Mouse (Mus musculus) retina, adult 2 months (tissue): ENCODE measurements around the gene Mycn.

Source experiments
- DNase-seq: peaks from one replicate; pipeline ENCODE4 v3.0.0-alpha.2; 2012; ENCODE audit warnings: low read depth, low spot score

Mycn gene

DNA sequence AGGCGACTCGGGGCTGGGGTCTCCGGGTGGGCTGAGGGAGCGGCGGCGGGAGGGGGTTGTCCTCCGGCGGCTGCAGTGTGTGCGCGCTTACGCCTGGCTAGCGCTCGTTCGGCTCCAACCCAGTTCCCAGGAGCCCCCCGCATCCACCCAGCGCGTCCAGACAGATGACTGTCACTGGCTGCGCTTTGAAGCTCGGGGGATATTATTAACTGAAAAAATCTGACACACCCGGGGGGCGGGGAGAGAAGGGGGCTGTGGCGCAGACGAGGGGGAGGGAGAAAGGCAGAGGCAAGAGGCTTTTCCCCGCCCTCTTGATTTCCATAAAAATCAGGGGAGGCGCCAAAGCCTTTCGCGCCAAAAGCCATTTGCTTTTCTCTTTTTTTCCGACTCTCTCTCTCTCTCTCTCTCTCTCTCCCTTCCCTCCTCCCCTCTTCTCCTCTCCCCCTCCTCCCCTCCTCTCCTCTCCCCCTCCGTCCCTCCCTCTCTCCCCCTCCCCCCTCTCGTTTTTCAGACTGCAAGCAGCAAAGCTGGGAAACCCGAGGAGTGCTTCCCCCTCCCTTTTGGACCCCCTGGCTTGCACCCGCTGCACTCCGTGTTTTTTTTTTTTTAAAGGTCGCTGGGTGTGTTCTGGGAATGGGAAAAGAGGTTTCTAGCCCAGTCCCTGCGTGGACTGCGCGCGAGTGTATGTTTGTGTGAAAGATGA lies at the start of gene Mycn:
TSS of gene Mycn (minus strand) at position 254 of the 703 bp plus-strand sequence.
- DNase-seq = no peak

DNA sequence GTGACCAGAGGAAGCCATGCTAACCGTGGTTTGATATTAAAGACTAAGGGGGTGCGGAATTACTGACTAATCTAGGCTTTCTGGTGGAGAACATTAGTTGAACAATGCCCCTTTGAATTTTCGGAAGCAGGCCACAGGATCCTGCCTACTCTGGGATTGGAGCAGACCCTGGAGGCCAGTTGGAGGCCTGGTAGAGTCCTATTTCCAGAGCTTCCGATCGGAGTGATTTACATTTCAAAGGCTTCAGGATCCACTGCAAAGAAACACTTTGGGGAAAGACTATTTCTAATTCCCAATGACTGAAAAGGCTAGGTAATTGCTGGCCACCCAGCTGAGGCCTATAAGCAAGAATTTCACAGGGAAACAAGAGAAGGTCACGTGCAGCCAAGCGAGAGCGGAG lies 45.7 kb upstream of the Mycn start:
- no peak for DNase-seq

DNA sequence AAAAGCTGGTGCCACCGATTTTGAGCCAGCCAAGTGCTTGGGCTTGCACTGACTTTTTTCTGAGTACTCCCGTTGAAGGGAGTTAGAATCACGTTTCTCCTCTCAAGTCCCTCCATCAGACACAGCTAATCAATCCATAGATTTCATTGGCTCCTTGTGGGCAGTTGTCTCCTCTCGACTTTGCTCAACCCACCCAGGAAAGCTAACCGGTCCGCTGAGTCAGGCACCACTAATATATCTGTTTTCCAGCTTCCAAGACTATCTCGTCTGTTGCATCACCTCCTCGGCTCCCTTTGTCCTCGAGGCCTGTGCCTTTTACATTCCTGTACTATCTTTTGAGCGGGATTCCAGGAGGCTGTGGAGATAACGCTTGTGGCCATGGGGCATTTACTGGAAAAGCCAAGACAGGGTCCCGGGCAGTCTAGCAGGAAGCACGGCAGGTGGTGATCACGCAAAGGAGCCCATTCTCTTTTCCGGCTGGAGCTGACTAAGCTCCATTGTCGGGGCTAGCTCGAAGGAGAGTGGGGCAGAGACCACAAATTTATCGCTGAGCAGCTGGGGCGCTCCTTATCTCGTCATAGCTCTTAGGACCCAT lies 45.0 kb upstream of the Mycn start:
- no peak for DNase-seq

DNA sequence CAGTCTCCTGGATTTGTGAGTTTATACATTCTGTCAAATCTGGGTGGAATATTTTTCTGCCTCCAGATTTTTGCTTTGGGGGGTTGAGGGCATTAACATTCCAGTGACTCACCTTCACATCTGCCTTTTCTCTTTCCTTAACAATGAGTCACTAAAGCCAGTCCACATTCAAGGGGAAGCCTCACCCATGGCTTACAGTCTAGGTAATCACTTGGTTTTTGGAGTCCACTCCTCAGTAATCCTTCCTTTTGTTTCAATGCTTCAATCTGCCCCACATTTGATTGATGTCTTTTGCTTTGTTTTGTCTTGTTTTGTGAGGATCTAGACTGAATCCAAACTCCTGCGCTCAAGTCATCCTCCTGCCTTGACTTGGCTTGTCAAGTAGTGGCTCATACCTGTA lies 41.3 kb upstream of the Mycn start:
- no peak for DNase-seq

DNA sequence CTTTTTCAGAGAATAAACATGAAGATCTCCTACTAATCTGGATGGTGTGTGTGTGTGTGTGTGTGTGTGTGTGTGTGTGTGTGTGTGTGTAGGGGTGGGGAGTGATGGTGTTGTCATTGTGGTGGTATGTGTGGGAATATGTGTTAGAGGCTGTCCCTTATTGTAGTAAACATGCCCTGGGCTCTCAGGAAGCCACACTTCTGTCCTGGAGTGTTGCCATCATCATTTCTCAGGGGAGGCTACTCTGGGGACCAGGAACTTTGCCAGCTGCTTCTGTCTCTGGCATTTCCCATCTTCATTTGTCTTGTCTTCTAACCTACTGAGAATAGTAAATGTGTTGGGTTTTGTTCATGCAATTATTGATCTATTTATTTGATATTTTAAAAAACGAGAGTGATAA lies 33.7 kb upstream of the Mycn start:
- no peak for DNase-seq

DNA sequence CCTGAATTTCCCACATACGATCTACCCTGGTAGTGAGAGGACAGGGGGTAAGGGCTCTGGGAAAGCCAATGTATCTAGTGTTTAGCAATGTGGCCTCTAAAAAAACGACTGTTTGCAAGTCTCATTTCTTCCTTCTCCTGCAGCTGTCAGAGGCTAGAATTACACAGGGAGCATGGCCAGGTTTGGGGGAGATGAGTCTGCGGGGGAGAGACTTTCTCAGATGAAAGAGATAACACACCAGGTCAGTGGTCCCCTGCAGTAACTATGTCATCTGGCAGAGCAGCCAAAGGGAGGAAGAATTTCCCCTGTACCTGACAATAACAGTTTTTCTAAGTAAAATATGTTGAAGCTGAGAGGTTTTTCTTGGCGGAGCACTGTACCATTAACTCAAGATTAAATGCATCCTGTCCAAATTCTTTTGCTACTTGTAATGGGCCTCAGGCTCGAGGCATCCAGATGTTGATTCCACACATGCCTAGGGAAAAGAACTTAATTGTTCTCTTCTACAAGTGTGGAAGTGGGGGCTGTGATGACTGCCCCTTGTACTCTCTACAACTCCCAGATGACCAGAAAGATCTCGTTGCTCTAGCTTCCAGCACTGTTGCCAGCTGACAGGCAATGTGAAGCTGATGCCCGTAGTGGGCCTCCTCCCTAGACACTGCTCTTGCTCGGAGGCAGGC lies 31.2 kb upstream of the Mycn start:
- no peak for DNase-seq

DNA sequence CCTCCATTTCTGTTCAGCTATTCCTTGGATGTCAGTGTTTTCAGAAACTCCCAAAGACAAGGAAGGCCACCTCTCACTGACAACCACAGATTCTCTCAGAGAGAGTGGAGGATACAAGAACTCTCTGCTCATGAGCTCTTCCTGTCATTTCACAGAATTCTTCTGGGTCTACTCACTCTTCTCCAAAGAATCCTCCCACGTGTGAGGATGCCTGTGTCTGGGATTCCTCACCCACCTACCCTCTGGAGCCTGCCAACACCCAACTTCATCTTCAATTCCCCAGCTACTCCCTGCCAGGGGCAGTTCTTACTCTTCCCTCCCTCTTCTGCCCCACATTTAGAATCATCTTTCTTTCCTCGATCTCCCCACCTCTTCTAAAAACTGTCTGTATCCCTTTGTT lies 26.2 kb upstream of the Mycn start:
- DNase-seq = no peak

DNA sequence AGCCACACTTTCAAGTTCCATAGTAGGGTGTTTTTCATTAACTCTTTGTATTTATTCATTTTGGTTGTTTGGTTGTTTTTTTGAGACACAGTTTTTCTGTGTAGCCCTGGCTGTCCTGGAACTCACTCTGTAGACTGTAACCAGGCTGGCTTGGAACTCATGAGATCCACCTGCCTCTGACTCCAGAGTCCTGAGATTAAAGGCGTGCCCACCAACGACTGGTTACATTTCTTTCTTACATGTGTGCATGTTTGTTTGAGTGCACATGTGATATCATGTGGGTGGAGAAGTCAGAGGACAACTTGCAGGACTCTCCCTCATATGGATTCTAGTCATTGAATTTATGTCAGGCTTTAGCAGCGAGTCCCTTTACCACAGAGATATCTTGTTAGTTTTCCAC lies 23.1 kb upstream of the Mycn start:
- no peak for DNase-seq

DNA sequence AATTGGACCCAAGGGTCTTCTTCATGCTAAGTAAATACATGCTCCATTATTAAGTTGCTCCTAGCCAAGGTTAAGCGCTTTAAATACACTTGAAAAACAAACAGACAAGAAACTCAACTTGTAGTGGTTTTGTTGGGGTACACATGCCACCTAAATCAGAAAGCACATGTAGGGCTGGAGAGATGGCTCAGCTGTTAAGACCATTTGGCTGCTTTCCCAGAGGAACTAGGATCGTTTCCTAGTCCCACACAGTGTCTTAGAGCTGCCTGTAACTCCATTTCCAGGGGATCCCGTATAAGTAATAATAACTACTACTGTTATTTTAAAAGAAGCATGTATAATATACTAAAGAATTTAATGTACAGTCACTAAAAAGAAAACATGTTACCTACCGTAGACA lies 5.9 kb upstream of the Mycn start:
- no peak for DNase-seq

DNA sequence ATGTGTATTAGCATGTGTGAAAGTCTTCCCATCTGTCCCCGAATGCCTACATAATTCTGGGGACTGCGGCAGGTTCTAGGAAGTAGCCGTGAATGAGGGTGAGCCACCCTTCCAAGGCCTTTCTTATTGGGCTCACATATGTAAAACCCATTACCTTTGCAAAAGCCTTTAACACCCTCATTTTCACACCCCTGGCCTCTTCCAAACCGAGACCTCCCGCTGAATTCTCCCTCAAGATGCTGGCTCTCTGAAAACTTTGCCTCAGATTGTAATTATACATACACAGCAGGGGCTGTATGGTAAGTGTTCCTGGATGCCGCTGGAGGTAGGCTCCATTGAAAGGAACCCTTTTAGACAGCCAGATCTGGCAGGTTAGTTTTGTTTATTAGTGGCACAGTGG lies 1.6 kb upstream of the Mycn start:
- no peak for DNase-seq

DNA sequence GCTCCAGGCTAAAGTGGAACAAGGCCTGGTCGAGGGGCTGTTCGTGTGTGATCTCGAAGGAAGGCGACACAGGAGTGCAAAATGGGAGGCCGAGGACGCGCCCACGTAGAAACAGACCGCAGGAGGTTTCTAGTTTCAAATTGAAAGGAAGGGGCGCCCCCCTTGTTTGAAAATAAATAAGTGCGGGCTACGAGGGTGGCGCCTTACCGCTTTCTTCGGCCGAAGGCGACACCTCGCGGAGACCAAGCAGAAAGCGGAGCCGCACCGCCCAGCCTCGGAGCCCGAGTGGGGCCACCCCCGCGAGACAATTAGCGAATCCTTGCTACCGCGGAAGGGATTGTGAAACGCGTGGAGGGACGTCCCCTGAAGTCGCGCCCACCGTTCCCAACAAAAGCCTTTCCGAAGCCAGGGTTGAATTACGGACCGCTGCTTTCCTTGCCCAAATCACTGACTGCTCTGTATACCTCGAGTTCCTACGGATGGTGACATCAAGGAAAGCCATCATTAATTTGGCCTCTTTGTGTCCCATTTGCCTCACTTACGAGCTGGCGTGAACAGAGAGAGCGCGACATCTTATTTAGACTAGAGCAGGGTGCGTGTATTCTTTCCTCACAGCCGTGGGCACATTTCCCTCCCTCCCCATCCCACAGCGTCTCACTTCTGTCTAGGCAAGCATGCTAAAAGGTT lies 793 bp upstream of the Mycn start:
- no peak for DNase-seq

DNA sequence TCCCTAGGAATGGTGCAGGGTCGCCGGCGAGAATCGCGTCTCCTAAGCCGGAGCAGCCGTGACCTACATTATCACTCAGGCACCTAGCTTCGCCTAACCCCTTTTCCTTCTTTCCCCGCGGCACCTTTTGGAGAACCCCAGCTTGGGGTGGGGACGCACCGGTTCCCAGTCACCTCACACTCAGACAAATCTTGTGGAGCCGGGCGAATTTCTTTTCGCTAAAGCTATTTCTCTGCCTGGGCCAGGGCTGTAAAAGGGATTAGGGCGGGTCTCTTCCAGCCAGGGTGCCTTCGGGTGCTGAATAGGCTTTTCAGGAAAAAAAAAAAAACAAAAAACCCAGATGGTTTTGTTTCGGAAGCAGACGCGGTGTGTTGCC lies 597 bp downstream of the Mycn start:
- no peak for DNase-seq

DNA sequence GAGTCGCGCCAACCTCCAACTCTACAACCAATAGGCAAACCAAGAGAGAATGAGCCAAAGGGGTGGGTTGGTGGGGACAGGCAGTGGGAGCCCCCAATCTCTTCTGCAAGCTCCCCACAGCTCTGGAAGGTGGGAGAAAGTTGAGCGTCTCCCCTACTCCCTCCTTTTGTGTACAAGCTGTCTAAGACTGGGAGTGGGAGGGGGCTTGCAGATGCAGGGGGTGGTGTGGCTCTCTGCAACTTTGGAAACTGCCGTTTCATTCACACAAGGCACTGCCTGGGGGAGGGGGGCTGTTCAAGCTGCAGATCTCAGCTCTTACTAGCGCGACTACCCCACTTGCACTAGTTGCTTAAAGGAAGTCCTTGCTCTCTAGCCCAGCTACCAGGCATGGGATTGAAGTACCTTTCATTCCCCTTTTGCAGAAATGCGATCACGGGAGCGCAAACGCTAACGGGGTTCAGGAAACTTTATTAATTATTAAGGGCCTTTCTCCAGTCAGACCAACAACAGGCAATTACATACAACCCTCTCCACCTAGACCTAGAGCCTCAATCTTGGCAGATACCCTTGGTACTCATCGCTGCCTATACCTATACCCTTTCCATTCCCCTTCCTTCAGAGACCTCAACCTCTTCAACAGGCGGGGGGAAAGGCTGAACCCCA lies 1.1 kb downstream of the Mycn start:
- no peak for DNase-seq

DNA sequence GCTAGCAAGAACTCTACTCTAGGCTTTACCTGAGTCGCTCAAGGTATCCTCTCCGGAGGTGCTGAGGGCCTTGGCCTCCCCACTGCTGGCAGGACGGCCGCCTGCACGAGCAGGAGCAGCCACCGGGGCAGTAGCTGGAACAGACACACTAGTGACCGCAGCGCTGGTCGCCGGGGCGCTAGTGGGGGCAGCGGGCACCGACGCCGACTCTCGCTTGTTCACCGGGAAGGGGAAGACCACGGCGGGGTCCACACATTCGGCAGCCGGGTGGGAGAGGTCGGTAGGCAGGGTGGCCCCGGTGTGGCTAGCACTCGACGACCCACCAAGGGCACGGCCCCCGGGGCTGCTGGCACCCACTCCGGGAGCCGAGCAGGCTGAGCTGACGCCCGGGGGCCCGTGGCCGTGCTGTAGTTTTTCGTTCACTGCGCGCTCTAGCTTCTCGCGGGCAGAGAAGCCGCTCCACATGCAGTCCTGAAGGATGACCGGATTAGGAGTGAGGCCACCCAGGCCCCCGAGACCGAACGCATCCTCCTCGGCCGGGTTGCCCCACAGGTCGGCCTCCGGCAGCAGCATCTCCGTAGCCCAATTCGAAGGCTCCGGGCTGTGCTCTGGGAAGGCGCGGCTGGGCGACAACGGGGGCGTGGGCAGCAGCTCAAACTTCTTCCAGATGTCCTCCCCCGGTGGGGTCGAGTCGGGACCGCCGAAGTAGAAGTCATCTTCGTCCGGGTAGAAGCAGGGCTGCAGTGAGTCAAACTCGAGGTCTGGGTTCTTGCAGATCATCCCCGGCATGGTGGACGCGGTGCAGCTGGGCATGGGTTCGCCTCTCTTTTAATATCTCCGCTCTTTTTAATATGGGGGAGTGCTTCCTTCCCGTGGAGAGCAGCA lies 1.9 kb downstream of the Mycn start:
- no peak for DNase-seq

DNA sequence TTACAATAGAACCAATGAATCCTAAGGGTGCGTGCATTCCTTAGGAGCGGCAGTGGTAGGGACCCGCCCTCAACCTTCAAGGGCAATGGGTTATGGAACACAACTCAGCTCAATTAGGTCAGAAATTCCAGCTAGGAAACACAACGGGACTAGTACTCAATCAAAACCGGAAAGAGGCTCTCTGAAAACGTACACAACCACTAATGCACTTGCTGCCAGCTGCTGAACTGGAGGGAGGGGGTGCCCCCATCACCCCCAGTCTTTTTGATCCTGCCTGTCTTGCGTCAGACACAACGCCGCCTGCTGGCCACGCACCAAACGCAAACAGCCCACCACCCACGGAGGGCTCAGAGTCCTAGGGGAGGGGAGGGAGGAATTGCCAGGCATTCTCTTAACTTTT lies 2.9 kb downstream of the Mycn start:
- no peak for DNase-seq

DNA sequence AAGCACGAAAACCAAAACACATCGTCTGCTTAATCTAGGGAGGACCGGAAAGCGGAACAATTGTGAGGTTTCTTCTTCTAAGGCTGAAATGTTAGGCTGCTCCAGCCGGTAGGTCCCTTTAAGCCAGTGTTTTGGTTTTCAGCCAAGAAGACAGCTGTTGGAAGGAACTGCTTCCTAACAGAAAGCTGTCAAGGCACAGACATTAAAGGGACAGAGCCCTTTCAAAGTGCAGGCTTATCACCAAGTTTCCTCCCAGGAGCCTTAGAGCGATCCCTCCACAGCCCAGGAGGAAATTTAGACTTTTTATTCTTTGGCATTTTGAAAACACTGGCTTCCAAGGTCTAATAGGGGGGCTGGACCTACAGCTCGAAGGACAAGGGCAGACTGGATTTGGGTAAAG lies 3.4 kb downstream of the Mycn start:
- DNase-seq = no peak

DNA sequence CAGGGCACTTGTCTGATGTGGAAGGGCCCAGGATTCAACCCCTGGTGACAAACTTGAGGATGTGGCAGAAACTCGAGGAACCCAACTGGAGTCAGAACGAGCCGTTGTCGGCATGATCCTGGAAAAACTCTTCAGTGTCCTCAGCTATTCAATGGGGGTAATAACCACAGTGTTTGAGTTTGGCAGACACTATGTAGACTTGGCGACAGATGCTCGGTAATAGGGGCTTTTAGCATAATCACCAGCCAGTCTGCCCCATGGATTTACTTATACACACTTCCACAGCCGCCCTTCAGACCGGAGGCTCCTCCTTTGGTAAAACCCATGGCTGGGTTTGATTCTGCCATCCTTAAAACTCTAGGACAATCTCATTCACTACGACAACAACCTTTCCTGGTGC lies 4.0 kb downstream of the Mycn start:
- no peak for DNase-seq

DNA sequence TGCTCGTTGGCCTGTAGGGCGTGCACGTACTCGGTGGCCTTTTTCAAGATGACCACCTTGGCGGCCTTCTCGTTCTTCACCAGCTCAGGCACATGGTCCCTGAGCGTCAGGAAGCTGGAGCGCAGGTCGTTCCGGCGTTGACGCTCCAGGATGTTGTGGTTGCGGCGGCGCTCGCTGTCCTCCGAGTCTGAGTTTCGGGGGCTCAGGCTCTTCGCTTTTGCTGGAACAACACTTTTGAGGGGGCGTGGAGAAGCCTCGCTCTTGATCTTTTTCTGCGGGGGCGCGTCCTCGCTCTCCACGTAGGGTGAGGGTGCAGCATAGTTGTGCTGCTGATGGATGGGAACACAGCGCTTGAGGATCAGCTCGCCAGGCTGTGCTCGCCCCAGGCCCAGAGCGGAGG lies 4.6 kb downstream of the Mycn start:
- no peak for DNase-seq

DNA sequence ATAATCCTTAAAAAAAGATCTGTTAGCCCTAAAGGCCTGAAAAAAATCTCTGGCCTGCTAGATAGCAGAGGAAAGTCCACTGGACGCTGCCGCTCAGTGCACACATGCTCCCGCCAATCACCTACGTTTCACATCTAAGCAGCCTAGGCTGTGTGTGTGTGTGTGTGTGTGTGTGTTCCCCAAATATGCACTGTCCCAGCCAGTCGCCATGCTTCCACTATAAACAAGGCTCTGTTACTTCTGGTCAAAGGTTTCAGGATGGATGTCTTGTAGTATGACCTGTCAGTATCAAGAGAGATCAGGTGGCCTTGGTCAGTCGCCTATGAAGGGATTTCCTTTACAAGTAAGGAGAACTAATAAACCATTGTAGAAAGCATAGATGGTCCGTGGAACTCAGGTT lies 9.5 kb downstream of the Mycn start:
- no peak for DNase-seq

DNA sequence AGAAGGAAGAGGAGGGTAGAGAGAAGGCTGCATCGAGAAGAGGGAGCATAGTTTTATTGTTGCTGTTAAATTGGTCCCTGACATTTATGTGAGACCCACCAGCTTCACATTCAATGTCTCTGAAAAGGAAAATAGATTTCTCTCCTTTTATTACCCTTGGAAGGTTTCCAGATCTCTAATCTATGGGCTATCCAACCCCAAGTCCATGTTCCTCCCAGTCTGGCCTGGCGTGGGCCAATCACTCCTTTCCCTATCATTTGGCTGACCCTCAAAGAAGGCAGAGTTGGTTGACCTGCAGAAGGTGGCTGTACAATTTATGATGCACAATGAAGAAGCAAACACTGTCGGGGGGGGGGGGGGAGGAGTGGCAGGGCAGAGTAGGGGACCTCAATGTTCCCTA lies 13.5 kb downstream of the Mycn start:
- DNase-seq = no peak

DNA sequence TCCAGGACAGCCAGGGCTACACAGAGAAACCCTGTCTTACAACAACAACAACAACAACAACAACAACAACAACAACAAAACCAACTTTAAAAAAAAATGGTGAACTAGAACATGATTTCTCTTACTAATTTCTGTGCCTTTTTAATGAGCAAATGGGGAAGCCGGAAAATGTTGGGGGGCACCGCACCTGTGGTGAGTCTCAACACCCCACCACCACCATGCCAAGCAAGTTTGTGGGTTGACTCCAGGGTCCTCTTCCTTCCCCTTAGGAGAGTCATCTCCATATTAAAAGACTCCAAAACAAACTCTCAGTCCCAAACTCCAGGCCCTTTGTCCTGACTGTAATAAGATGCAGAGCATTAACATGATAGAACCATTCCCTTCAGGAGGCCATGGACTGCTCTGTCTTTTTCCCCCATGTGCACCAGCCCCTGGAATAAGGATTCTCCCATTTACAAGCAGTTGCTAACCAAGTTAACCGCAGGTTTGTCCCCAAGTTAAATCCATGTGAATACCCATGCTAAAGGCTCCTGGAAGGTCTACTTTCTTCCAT lies 14.7 kb downstream of the Mycn start:
- DNase-seq = no peak
